Mouse (Mus musculus) neural tube, embryonic 13.5 days (tissue): Measurements from ENCODE around the gene Csf3. TPM values are rescaled to one million over a fixed set of nuclear protein-coding genes. Genes with fewer than 3 reads are reported as not detected.
"Not testable (repeated sequence)": the region's sequence is repeated elsewhere in the genome, so short reads cannot be mapped to it uniquely, and the experiment has no call there.

Experiments
- ATAC-seq: fragments of 200-750 bp; cut with Nextera tagmentation; 2 replicates; pipeline ENCODE4 v1.8.0; 2017; ENCODE audit warnings: low read depth, mild to moderate bottlenecking, moderate TSS enrichment, moderate library complexity
- H3K27ac ChIP-seq: fragments of 300-500 bp; sonication (generic); replicated peaks from 2 replicates; pipeline ENCODE4 v1.5.1; 2015; ENCODE audit warnings: moderate library complexity, mild to moderate bottlenecking, inconsistent platforms
- H3K27me3 ChIP-seq: fragments of 300-500 bp; sonication (generic); 2 replicates; pipeline ENCODE4 v1.6.1; 2015; ENCODE audit warnings: mild to moderate bottlenecking, inconsistent platforms
- H3K36me3 ChIP-seq: fragments of 300-500 bp; sonication (generic); 2 replicates; pipeline ENCODE4 v1.6.1; 2015; ENCODE audit warnings: mild to moderate bottlenecking, inconsistent platforms
- H3K4me1 ChIP-seq: fragments of 300-500 bp; sonication (generic); replicated peaks from 2 replicates; pipeline ENCODE4 v1.6.1; 2015; ENCODE audit warnings: inconsistent platforms
- H3K4me2 ChIP-seq: fragments of 300-500 bp; sonication (generic); 2 replicates; pipeline ENCODE4 v1.6.1; 2015; ENCODE audit warnings: inconsistent platforms, mild to moderate bottlenecking, moderate library complexity
- H3K4me3 ChIP-seq: fragments of 300-500 bp; sonication (generic); 2 replicates; pipeline ENCODE4 v1.5.1; 2015; ENCODE audit warnings: mild to moderate bottlenecking, inconsistent platforms
- H3K9ac ChIP-seq: fragments of 300-500 bp; sonication (generic); 2 replicates; pipeline ENCODE4 v1.6.1; 2015; ENCODE audit warnings: moderate library complexity, mild to moderate bottlenecking, inconsistent platforms
- H3K9me3 ChIP-seq: fragments of 300-500 bp; sonication (generic); 2 replicates; pipeline ENCODE4 v1.6.1; 2016; ENCODE audit warnings: inconsistent platforms
- WGBS: fragments of 180-500 bp; shearing (Covaris S2); methylation state at CpG from one replicate; pipeline ENCODE4 v1.1.7; 2015; 5-methylcytosine and 5-hydroxymethylcytosine counted together
- polyA plus RNA-seq: library from polyadenylated mRNA; unstranded; fragments of >200 nt; fragmentation: Nextera tagmentation; extraction: Ambion mirVana; gene quantifications from 2 replicates; pipeline ENCODE4 v1.2.1, GENCODE M21; 2015

Csf3 gene
- polyA plus RNA-seq, 1 experiment from 2014 or later: not detected

GRCm38 (mm10) chr11:98698849-98699640 is 2.0 kb upstream of the Csf3 start:
- H3K9me3 ChIP-seq: no peaks in the 10 kb centered on the region
- WGBS: 86% methylated on average over 16 of the region's 16 CpGs
- peaks cover 12% of the 10 kb centered on the region; the same call in 1 of the 2 replicates for H3K27me3 ChIP-seq
- H3K36me3 ChIP-seq: peaks cover 38% of the 10 kb centered on the region
- no peak overlapping the region for H3K4me2 ChIP-seq
- H3K4me3 ChIP-seq: no peak overlapping the region
- no peak for ATAC-seq
- no peak overlapping the region for H3K9ac ChIP-seq
- no peak overlapping the region for H3K27ac ChIP-seq
- H3K4me1 ChIP-seq: no peaks in the 10 kb centered on the region

GRCm38 (mm10) chr11:98699911-98700310 is 1.2 kb upstream of the Csf3 start:
- H3K4me2 ChIP-seq: no peak overlapping the region
- H3K9me3 ChIP-seq: no peaks in the 10 kb centered on the region
- no peak overlapping the region for H3K27ac ChIP-seq
- no peak overlapping the region for H3K9ac ChIP-seq
- WGBS: 47% methylated on average over 4 of the region's 4 CpGs
- peaks cover 38% of the 10 kb centered on the region for H3K36me3 ChIP-seq
- no peak for ATAC-seq
- H3K27me3 ChIP-seq: peaks cover 12% of the 10 kb centered on the region; the same call in 1 of the 2 replicates
- H3K4me1 ChIP-seq: no peaks in the 10 kb centered on the region
- no peak overlapping the region for H3K4me3 ChIP-seq

DNA sequence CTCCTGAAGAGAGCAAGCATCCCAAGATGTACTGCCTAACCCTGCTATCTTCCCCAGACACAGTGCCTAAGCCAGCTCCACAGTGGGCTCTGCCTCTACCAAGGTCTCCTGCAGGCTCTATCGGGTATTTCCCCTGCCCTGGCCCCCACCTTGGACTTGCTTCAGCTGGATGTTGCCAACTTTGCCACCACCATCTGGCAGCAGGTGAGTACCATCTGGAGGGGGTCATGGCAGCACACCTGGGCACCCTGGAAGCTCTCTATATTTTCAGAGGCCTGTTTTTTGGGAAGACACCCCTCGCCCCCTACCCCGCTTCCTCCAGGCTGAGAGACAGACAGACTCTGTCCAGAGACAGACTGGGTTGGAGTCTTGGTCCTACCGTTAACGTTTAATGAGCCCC is 1.3 kb downstream of the Csf3 start:
- Histone ChIP-seq H3K36me3 (peaks cover 38% of the 10 kb centered on the region), H3K9me3 (no peaks in the 10 kb centered on the region), H3K27me3 (peaks cover 12% of the 10 kb centered on the region; the same call in 1 of the 2 replicates), H3K4me2 (no peak overlapping the region), H3K4me1 (no peaks in the 10 kb centered on the region; the same call in 1 of the 2 replicates), H3K9ac (no peak overlapping the region), H3K4me3 (no peak overlapping the region), H3K27ac (no peak overlapping the region)
- WGBS: 78% methylated on average over 5 of the region's 5 CpGs
- no peak for ATAC-seq

DNA sequence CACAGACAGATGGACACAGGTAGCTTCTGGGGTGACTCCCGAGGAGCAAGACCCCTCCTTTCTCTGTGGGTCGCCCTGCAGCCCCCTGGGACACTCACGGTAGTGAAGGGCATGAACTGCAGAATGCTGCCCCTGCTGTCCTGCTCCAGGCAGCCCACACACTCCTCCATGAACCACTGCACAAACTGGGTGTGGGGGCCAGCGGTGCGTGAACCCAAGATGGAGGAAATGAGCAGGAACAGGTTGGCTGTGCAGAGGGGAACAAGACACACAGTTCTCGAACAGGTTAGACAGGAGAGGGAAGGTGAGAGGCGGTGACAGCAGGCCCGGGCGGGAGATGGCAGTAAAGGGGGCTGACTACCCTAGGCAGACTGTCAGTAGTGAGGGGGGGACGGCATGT is 4.0 kb downstream of the Csf3 start:
- no peak overlapping the region for H3K27ac ChIP-seq
- no peak overlapping the region for H3K4me2 ChIP-seq
- peaks cover 7% of the 10 kb centered on the region; the same call in 1 of the 2 replicates for H3K4me1 ChIP-seq
- peaks cover 64% of the 10 kb centered on the region for H3K36me3 ChIP-seq
- no peak overlapping the region for H3K9ac ChIP-seq
- no peaks in the 10 kb centered on the region for H3K9me3 ChIP-seq
- no peak overlapping the region for H3K4me3 ChIP-seq
- no peak for ATAC-seq
- H3K27me3 ChIP-seq: peaks cover 12% of the 10 kb centered on the region; the same call in 1 of the 2 replicates
- 88% methylated on average over 10 of the region's 10 CpGs for WGBS

GRCm38 (mm10) chr11:98707401-98708281 is 6.6 kb downstream of the Csf3 start:
- H3K4me1 ChIP-seq: peaks cover 7% of the 10 kb centered on the region; the same call in 1 of the 2 replicates
- ATAC-seq: no peak
- no peaks in the 10 kb centered on the region for H3K27me3 ChIP-seq
- H3K36me3 ChIP-seq: peaks cover 87% of the 10 kb centered on the region
- peak overlapping the region; percentile 33; the same call in 1 of the 2 replicates for H3K27ac ChIP-seq
- H3K9ac ChIP-seq: no peak overlapping the region
- WGBS: 85% methylated on average over 22 of the region's 22 CpGs
- no peak overlapping the region for H3K4me3 ChIP-seq
- no peaks in the 10 kb centered on the region for H3K9me3 ChIP-seq
- no peak overlapping the region for H3K4me2 ChIP-seq

DNA sequence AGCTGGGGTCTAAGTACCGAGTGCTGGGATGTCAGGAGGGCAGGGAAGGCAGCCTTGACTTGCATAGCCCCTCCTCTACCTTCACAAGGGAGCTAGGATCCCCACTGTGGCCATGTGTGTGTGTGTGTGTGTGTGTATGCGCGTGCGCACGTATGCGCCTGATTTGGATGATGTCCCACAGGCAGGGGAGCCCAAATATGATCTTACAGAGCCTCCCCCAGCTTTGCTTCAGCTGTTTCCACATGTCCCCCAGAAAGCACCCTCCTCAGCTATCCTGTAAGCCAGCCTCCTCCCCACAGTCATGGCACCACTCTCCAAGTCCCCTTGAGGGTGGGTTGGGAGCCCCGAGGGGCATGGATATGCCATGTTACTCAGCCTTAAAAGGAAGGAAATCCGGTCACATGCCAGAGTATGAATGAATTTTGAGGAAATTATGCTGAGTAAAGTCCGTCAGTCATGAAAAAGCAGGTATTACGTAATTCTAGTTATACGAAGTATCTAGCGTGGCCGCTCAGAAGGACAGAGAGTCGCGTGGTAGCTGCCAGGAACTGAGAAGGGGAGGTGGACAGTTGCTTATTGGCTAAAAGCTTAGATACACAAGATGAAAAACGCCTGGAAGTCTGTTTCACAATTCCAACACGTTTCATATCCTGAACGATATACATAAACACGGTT is 7.4 kb downstream of the Csf3 start:
- 91% methylated on average over 19 of the region's 19 CpGs for WGBS
- no peaks in the 10 kb centered on the region for H3K27me3 ChIP-seq
- H3K36me3 ChIP-seq: peaks cover 95% of the 10 kb centered on the region
- H3K4me3 ChIP-seq: no peak overlapping the region
- 0 out of 2 replicates have a peak overlapping the region, but pooled peaks have one; percentile 33 for H3K27ac ChIP-seq
- ATAC-seq: no peak
- peaks cover 7% of the 10 kb centered on the region; the same call in 1 of the 2 replicates for H3K4me1 ChIP-seq
- no peak overlapping the region for H3K9ac ChIP-seq
- no peaks in the 10 kb centered on the region for H3K9me3 ChIP-seq
- H3K4me2 ChIP-seq: no peak overlapping the region

DNA sequence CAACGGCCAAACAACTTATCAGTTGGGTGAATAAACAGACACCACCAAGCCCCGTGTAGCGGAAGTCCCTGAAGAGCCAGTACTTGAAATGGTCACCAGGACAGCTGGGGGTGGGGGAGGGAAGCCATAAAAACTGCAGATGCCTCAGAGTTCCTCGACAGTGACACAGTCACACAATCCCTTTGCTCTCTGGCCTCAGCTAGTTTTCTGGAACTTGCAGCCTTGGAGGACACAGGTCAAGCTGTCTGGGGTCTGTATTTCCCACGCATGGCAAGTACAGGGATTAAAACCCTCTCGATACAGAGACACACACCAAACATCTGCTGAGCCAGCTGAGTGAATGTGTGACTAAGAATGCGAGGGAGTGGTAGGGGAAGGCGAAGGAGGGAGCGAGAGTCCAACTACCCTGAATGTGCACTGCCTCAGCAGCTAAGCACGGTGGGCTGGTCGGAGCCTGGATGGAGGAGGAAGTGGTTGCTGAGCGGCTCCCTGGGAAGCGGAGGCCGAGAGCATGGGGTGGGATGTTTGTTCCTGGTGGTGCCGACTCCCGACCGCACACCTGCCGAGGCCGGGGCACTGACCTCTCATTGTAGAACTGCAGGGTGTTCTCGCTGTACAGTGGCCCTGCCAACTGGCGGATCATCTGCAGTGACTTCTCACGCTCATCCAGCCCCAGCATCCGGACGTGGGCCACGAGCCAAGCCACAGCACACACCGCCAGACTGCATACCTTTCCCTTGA is 8.1 kb downstream of the Csf3 start:
- ATAC-seq: no peak
- Histone ChIP-seq H3K9me3 (no peaks in the 10 kb centered on the region), H3K4me3 (no peak overlapping the region), H3K27me3 (no peaks in the 10 kb centered on the region), H3K27ac (0 out of 2 replicates have a peak overlapping the region, but pooled peaks have one; percentile 1), H3K36me3 (peaks cover 97% of the 10 kb centered on the region), H3K4me1 (peaks cover 7% of the 10 kb centered on the region; the same call in 1 of the 2 replicates), H3K9ac (no peak overlapping the region), H3K4me2 (no peak overlapping the region)
- 83% methylated on average over 26 of the region's 26 CpGs for WGBS

DNA sequence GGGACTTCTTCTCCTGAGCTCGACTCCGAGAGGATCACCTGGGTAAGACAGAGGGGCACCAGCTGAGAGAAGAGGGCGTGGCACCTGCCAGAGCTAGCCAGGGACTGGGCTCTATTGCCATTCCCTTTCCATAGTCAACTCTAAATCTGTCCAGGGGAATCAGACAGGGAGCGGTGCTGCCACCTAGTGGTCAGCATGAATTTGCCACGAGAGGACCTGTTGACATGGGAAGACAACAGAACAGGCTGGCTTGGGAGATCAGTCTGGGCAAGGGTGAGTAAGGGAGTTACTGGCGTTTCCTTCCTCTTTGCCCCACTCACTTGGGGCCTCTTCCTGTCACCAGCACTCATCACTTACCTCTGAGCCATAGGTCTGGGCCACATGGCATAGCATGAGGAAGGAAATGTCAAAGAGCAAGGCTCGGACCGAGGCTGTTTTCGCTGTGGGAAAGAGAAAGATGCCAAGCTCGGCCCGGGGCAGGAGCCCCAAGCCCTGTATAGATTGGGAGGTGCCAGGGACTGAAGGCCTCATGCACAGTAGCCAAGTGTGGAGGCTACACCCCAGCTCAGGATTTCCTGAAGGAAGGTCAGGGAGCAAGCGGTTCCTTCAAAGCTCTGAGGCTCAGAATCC is 9.5 kb downstream of the Csf3 start:
- Histone ChIP-seq H3K4me2 (no peak overlapping the region), H3K4me1 (peaks cover 7% of the 10 kb centered on the region; the same call in 1 of the 2 replicates), H3K27ac (no peak overlapping the region), H3K9me3 (no peaks in the 10 kb centered on the region), H3K4me3 (no peak overlapping the region), H3K27me3 (no peaks in the 10 kb centered on the region), H3K9ac (no peak overlapping the region), H3K36me3 (peaks cover 97% of the 10 kb centered on the region)
- no peak for ATAC-seq
- WGBS: 56% methylated on average over 12 of the region's 12 CpGs

GRCm38 (mm10) chr11:98711046-98711434 is 10.0 kb downstream of the Csf3 start:
- WGBS: 87% methylated on average over 4 of the region's 4 CpGs
- no peak overlapping the region for H3K9ac ChIP-seq
- no peaks in the 10 kb centered on the region for H3K27me3 ChIP-seq
- H3K27ac ChIP-seq: no peak overlapping the region
- no peak overlapping the region for H3K4me2 ChIP-seq
- H3K4me3 ChIP-seq: no peak overlapping the region
- H3K4me1 ChIP-seq: peaks cover 7% of the 10 kb centered on the region; the same call in 1 of the 2 replicates
- peaks cover 97% of the 10 kb centered on the region for H3K36me3 ChIP-seq
- no peak for ATAC-seq
- no peaks in the 10 kb centered on the region for H3K9me3 ChIP-seq

- 85% methylated on average over 6 of the region's 6 CpGs for WGBS
- Histone ChIP-seq H3K36me3 (peaks cover 96% of the 10 kb centered on the region), H3K27ac (peak overlapping the region; percentile 42; the same call in 1 of the 2 replicates)
- not testable (repeated sequence) for H3K9ac ChIP-seq, H3K9me3 ChIP-seq, H3K27me3 ChIP-seq, H3K4me1 ChIP-seq, H3K4me2 ChIP-seq, H3K4me3 ChIP-seq
- 0 out of 2 replicates have a peak, but pooled peaks have one; percentile 36 for ATAC-seq
Observed at GRCm38 (mm10) chr11:98712009-98712408, 10.9 kb downstream of the Csf3 start.

GRCm38 (mm10) chr11:98713703-98714102 is 12.6 kb downstream of the Csf3 start:
- Histone ChIP-seq H3K4me2 (no peak overlapping the region), H3K9me3 (no peaks in the 10 kb centered on the region), H3K36me3 (peaks cover 96% of the 10 kb centered on the region), H3K27ac (no peak overlapping the region), H3K27me3 (no peaks in the 10 kb centered on the region), H3K4me1 (peaks cover 11% of the 10 kb centered on the region), H3K4me3 (no peak overlapping the region), H3K9ac (no peak overlapping the region)
- ATAC-seq: no peak
- WGBS: 90% methylated on average over 12 of the region's 12 CpGs
